Mouse (Mus musculus) erythroblast, embryonic 14.5 days (primary cell): Measurements from ENCODE around the gene Dffb.

Experiments used
- GATA1 ChIP-seq: IDR thresholded peaks from 2 replicates; pipeline ENCODE4 v1.6.1; 2012; ENCODE audit warnings: low read length, inconsistent platforms, mixed read lengths
- TAL1 ChIP-seq: IDR thresholded peaks from 3 replicates; pipeline ENCODE4 v1.6.1; 2012; ENCODE audit warnings: low read length, inconsistent platforms, mixed read lengths

GRCm38 (mm10) chr4:153945741-153946140 lies 29.2 kb downstream of the Dffb start:
- TF ChIP-seq GATA1 (no peak), TAL1 (no peak)
